Mouse (Mus musculus) brain, embryonic 14.5 days (tissue): ENCODE measurements at regions not wholly inside any gene's neighbourhood (a gene's known extent, or its start where the extent isn't known, plus 50 kb on each side); places are given as distances from the start of the nearest gene placed in this dataset.
A peak's percentile ranks its signal among the peaks of the same experiment; 100 is the strongest.

Experiments
- DNase-seq: peaks from one replicate; pipeline ENCODE4 v3.0.0-alpha.2; 2011; ENCODE audit warnings: low read depth
- CTCF ChIP-seq: fragments of 200-500 bp; IDR thresholded peaks from 2 replicates; pipeline ENCODE4 v1.5.1; 2012; ENCODE audit warnings: inconsistent platforms, mild to moderate bottlenecking, moderate library complexity, borderline replicate concordance; ENCODE audit not compliant: insufficient read depth, insufficient read length; ENCODE audit errors: extremely low read depth
- POLR2A ChIP-seq: fragments of 200-500 bp; IDR thresholded peaks from 2 replicates; pipeline ENCODE4 v1.6.1; 2012; ENCODE audit warnings: mild to moderate bottlenecking, inconsistent platforms, borderline replicate concordance; ENCODE audit not compliant: poor library complexity, insufficient read depth, insufficient read length, severe bottlenecking; ENCODE audit errors: extremely low read depth

GRCm38 (mm10) chr3:110599175-110599853 is 348.5 kb upstream of the Prmt6 start:
- no peak for TF ChIP-seq POLR2A
- no peak for TF ChIP-seq CTCF
- DNase-seq = peak; percentile 35

DNA sequence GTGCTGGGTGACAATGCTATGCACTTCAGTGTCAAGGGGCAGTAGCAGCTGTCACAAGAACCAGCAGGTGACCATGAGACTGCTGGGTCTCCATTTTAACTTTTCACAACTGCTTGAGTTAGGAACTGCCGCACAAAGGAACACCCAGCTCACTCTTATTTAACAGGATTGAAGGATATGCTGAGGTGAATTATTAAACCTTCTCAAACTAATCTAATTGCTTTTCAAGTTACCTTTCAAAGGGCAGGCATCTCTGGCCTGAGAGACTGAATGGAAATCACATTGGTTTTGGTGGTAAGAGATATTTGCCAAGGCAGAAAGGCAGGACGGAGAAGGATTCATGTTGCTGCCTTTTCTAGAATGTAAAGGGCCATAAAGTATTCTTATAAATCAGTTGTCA is 332.0 kb upstream of the Prmt6 start:
- DNase-seq = peak; percentile 9
- TF ChIP-seq CTCF (no peak), POLR2A (no peak)

GRCm38 (mm10) chr3:110579261-110579660 is 328.5 kb upstream of the Prmt6 start:
- no peak for DNase-seq
- TF ChIP-seq POLR2A (no peak), CTCF (no peak)

GRCm38 (mm10) chr3:110567187-110567586 is 316.4 kb upstream of the Prmt6 start:
- TF ChIP-seq POLR2A (no peak), CTCF (no peak)
- DNase-seq = peak; percentile 34

- no peak for DNase-seq
- TF ChIP-seq CTCF (no peak), POLR2A (no peak)
These were observed 296.5 kb upstream of the Prmt6 start for GRCm38 (mm10) chr3:110547326-110547725.

- TF ChIP-seq POLR2A (no peak), CTCF (no peak)
- peak; percentile 57 for DNase-seq
These were observed 287.5 kb upstream of the Prmt6 start for GRCm38 (mm10) chr3:110538275-110538674.
